Mouse (Mus musculus) urinary bladder, postnatal 14 days (tissue): ENCODE results near the gene Hsd17b7.
A peak's percentile ranks its signal among the peaks of the same experiment; 100 is the strongest.

Source experiments
- DNase-seq: peaks from one replicate; pipeline ENCODE4 v3.0.0; 2021; ENCODE audit warnings: low spot score

Hsd17b7 gene

DNA sequence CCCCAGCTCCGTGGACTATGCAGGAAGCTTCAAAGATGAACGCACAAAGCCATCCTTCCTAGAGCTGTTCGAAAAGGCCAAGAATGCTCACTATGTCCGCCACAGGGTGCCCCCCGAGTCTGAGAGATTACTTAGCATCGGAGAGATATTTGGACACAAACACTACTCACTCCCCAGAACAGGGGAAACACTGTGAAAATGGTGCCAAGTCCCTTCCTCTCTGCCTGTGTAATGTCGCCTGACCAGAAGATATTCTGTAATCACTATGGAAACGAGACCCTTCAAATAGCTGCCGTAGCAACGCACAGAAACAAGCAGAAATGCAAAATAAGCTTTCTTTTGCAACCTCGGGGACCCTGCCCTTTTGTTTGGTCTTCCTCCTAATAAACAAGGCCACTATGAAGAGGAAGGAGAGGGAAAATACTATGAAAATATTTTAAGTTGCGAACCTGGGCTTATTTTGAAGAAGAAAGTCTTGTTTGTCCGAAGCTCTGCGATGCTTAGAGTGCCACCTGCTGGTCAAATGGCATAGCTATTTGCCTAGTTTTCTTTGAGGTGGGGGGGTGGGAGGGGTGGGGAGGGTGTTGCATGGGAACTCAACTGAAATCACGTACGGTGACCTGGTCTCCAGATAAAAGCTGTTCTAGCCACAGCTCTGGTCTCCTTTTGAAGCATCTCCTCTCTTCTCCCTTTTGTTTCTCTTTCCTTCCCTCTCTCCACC lies 34.9 kb downstream of the Hsd17b7 start:
- DNase-seq: peak; percentile 49

DNA sequence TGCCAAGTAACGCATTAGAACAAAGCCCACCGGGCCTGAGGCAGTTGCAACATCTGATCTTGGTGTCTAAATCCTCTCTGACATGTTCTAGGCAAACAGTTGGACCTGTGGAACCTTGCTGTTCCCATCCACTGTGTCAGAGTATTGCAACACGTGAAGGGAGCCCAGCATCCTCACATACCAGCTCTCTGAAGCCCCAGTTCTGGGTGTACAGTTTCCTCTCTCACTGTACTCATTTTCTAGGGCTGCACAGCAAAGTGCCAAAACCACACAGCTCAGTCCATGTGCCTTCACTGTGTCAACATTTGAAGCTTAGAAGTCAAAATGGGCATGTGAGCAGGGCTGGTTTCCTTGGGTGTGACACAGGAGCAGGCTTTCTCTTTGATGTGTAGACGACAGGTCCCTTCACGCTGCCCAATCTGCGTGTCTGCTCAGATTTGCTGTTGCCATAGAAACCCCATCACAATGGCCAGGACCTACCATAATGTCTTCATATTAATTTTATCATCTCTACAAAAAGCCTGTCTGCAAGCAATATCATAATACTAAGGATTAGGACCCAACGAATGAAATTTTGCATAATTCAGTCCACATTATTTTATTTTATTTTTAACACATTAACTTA lies 36.8 kb downstream of the Hsd17b7 start:
- DNase-seq: no peak

DNA sequence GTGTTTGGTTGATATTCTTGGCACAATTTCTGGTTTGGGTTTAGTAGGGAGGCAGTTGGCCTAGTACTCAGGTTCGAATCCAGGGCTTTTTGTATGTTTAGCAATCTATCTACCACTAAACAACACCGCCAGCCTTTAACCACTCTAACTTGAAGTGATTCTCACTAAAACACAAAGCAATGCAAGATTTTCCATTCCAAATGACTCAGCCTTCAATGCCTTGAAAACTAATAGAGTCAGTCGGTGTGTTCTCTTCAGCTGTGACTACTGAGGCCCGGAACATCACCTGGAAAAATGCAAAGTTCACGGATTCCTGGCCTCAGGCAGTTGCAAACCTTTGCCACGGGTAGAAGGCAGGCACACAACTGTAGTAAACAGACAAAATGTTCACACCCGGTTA lies 37.3 kb downstream of the Hsd17b7 start:
- no peak for DNase-seq

DNA sequence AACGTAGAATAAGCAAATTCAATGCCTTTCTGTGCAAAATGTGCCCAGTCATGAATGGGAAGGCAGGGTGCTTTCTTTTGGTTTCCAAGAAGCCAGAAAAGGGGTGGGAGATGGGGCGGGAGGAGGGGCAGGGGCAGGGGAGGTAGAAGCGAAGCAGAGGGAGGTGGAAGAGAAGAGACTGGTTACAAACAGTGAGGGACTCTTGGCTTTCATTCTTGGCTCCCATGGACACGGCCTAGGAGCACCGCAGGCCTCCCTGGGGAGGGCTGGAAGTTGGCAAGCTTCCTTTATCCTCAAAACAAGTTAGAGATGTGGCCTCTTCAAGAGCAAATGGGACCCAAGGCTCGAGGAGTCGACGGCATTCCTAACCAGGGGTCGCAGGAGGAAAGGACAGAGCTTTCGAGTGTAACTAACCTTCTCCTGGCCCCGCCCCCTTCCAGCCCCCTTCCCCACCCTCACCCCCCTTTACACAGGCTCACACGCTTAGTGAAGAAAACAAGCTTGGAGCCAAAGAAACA lies 40.5 kb downstream of the Hsd17b7 start, which contains the start of gene Ccdc190:
Gene Ccdc190 (plus strand): TSS at position 195 of the 518 bp plus-strand sequence.
- DNase-seq: no peak

DNA sequence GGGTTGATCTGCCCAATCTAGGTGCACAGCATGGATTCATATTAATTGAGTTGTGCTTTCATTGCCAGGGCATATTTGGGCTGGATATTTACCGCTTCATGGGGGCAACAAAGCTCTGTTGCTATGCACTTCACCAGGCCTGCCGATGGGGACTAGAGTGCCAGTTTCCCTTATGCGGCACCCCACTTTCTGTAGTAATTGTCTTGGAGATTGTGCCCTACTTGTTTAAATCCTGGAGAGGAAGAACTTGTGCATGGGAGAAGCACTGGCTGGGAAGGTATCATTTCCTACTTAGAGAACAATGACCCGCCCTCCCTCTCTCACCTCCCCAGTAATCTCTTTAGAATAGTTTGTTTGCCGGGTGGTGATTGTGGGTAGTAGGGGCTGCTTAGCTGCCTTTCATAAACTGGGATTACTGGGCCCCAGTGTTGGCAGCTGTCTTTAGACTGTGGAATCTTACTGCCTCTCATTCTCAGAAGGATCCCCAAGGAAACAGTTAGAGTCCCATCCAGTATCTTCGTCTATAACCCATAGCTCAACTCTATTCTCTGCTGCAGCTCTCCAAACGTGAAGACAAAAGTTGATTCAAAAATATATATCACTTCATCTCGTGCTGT lies 41.2 kb downstream of the Hsd17b7 start:
- no peak for DNase-seq

DNA sequence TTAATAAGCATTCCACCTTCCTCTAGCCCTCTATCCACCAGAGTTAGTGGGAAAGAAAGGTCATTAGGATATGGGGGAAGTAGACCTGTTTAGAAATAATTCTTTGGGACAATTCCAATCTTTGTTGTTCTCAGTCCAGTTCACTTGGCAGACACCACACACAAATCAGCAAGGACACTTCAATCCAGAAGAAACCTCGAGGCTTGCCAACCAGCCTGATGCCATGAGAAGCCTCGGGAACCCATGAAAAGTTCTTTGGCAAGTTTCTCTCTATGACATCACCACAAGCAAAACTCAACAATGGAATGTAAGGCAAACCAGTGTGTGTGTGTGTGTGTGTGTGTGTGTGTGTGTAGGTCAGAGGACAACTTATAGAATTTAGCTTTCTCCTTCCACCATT lies 44.5 kb downstream of the Hsd17b7 start:
- no peak for DNase-seq

DNA sequence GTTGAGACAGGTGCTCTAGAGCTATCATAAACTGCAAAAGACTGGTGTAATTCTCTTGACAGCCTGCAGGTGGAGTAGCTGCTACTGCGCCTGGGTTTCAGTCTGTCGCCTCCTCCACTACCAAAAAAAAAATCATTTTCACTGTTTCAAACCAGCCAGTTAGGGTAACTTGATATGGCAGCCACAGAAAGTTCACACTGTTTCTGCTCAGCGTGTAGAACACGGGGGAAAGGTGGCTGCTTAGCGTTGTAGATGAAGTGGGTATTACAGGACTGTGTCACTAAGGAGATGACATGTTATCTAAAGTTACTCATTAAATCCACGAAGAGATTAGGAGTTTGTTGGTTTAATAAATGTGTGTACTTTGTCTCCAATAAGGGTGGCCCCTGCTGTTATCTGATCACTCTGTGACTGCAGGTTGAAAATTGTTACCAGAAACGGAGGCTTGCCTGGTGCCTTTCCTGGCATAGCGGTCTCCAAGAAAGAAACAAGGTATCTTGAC lies 47.3 kb downstream of the Hsd17b7 start:
- peak; percentile 40 for DNase-seq

DNA sequence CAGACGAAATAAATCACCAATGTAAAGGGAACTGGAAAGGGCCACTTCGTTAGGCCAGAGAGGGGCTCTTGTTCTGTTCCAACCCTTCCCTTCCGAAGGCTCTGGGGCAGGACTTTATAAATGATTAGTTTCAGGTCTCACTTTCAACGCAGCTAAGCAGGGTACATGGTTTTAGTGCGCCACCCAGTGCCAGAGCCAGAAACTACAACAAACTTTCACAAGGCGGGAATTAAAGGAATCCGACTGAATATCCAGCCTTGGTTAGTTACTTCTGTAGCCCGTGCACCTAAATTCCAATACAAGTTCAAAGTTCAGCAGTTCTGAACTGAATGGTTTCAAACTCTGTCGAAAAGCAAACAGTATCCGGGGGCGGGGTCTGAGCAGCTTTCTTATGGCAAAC lies 49.8 kb downstream of the Hsd17b7 start:
- peak; percentile 79 for DNase-seq

DNA sequence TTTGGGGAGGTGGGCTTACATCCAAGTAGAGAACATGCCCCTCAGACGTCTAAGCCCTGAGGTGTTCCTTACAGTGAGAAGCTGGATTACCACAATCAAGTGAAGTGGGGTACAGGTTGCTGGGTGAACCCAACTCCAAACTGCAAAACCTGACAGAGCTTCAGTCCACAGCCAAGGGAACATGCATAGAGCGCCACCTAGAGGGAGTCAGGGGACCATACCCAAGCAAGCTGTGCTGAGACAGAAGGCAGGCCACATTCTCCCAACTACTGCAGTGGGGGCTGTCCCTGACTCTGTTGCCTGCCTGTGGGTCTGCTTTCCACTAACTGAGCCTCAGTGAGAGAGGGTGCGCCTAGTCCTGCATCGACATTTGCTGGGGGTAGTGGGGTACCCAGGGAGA lies 51.0 kb downstream of the Hsd17b7 start:
- DNase-seq: peak; percentile 47

DNA sequence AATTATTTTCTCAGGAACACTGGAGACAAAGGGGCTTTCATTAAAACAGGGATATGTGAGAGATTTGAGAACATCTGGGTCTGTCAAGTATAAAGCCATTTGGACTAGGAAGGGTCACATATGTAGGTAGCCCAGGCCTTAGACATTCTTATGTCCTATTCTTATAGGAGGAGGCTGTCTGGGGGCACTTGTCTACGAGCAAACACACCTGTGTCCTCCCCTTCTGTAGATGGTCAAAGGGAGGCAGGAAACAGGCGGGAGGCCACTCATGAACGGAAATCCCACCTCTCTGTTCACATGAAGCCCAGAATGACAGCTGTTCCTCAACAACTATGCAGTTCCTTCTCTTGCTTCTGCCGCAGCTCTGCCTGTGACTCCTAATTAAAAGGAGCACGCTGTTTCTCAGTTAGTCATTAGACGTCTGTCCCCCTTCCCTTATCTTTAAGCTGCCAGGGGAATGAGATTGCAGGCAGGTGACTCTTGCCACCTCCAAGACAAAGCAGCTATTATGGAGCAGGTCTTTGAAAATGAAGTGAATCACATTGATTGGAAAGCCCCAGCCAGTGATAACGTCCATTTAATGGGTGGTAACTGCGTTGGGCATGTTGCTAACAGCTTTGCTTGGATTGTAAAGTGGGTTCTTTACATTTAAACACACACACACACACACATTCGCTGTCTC lies 51.8 kb downstream of the Hsd17b7 start:
- no peak for DNase-seq

DNA sequence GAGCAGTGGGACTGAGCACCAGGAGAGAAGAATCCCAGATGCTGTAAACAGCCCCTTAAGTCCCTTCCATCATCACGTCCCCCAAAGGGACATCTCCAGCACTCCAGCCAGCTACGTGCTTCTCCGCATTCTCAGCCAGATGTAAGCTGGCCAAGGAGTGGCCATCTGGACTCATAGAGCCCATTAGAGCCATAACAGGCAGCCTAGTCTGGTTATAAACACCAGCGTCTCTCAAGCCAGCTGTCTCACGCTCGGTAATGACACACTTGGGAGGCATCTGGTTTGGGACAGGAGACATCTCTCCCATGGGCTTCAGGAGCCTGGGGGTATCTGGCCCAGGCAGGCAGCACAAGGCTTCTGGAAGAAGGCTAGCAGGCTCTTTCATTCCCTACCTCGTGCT lies 52.4 kb downstream of the Hsd17b7 start:
- no peak for DNase-seq

DNA sequence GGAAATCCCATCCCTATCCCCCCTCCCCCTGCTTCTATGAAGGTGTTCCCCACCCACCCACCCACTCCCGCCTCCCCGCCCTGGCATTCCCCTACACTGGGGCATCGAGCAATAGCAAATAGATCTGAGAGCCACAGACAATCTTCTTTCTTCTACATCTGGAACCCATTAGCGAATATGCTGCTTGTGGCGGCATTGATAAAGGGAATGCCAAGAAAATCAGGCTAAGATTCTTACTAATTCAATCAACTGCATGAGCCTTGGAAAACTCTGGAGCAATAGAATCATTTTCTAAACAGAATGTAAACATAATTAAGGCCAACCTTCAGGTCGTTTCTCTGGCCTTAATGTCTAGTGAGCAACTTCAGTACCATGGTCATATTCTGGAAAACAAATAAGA lies 57.5 kb downstream of the Hsd17b7 start:
- no peak for DNase-seq

DNA sequence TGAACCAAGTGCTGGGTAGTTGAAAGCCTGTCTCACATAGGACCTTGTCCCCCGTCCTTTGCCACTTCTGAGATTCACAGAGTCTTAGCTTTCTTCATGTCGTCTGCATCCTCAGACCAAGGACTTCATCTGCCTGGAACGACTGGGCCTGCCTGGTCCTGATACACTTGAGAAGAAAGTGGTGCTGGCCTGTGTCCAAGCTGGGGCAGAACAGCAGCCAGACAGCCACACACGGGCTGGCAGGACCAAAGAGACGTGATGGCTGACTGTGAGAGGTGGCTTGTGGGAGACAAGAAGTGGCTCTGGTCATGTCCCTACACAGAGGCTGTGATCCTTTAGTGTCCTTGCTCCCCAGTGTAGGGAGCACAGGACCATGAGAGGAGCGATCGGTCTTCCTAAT lies 58.3 kb downstream of the Hsd17b7 start:
- no peak for DNase-seq

DNA sequence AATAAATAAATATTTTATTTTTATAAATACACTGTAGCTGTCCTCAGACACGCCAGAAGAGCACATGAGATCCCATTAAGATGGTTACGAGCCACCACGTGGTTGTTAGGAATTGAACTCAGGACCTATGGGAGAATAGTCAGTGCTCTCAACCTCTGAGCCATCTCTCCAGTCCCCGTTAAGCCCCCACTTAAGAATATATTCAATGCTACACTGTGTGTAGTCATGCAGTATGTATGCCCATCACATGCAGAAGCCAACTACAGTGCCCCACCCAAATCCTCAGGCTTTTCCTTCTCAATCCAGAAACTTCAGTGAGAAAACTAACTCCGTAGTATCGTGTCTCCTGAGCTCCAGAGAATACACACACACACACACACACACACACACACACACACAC lies 59.4 kb downstream of the Hsd17b7 start:
- DNase-seq: no peak

DNA sequence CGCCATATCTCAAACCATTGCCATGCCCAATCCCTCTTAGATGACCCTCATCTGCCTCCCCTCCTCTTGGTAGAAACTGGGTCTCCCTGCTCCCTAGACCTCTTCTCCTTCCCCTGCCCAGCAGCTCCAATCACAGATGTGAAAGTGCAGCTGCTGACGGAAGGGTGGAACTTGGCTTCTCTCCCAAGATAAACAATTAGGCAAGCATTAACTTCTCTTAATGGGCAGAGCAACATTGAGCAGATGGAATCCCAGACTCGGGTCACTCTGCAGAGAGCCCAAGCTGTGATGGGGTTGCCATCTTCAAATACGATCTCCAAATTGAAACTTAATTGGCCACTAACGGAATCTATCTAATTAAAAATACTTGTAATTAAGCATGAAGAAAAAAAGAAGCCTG lies 59.9 kb downstream of the Hsd17b7 start:
- DNase-seq: no peak

DNA sequence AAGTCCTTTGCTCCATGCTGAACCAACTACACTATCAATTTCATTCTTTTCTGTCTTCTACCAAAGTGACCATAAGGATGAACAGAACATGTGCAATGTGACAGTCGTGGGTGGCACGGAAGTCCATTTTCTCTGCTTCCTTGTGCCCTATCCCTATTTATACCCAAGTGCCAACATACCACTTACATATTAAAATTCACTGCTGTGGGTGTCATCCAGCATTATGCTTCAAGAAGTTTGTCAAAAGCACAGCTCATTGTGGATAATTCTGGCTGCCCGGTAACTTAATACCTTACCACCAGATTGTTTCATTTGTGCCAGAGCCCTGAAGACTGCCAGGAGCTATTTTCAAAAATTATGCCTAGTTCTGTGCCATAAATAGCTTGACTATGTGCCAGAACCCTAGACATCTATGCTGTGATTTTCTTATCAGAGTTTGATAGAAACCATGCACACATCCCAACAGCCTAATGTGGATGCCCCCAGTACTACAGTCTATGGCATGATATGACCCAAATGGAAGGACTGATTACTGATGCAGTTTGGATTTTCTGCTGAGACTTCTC lies 68.2 kb downstream of the Hsd17b7 start:
- no peak for DNase-seq
